Mouse (Mus musculus) spleen, embryonic (tissue): Measurements from ENCODE around the gene Atf6.

Source experiments
- CTCF ChIA-PET: fragments of 350-600 bp; sonication (Branson Sonifier 250); formaldehyde crosslinking; loops from one replicate; lab custom pipeline; 2022; lab: Charles Lee

The Atf6 gene

DNA sequence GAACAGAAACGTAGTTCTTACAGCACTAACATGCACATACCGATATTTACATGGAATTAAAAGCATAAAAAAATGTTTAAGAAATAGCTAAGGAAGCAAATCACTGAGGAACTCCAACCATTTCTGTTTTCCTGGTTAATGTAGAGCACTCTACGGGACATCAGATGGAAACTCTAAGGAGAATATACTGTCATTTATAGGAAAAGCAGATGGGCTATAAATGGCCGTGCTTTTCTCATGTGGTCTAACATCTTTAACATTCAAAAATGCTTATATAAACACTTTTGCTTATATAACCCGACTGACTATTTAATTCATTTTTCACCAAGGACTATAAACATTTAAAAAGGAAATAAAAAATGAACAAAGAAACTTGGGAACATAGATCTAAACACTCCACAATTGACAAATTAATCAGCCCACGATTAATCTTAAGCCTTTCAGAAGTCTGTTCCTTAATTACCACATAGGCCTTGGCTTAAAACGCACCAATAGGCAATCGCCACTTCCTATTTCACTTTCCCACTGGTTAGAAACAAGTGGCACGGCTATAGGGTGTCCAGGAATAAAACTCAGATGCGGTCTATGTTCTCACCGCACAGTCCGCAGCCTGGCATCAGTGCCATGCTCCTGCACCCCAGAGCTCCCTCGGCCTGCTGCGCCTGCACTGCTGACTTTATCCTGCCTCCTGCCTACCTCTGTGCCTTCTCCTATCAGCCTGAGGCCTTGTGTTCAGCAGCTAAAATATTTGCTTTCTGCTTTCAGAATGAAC, 80.8 kb downstream of the Atf6 start:
- CTCF ChIA-PET = no interaction called here

- CTCF ChIA-PET = interaction anchor here (0.6 kb wide), 1 partner anchor 110 kb away, joined by 3 read pairs; no protein-coding TSS in a partner anchor
Measured at GRCm38 (mm10) chr1:170777688-170778087, 89.9 kb downstream of the Atf6 start.

DNA sequence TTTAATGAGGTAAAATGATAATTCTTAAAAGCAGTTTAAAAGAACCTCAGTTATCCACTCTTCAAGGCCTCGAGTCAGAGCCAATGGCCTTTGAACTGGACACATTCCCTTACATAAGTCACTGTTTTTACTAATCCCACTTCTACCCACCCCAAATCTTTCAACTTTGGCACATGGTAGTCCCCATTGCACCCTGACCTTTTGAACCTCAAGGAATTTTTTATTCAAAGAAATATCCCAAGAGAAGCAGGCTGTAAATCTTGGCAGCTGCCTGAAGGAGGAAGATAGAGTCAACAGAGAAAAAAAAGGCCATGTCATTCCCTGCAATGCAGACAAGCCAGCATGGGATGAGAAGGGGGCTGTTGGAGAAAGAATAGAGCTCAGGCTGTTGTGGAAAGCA, 93.1 kb downstream of the Atf6 start:
- CTCF ChIA-PET = interaction anchor here (0.7 kb wide), 1 partner anchor 28 kb away, joined by 3 read pairs; no protein-coding TSS in a partner anchor

- CTCF ChIA-PET = interaction anchor here (0.6 kb wide), 1 partner anchor 8 kb away, joined by 3 read pairs; no protein-coding TSS in a partner anchor
Measured at GRCm38 (mm10) chr1:170773506-170773905, 94.1 kb downstream of the Atf6 start.

GRCm38 (mm10) chr1:170771437-170772003, 96.1 kb downstream of the Atf6 start:
- CTCF ChIA-PET = no interaction called here

- CTCF ChIA-PET = no interaction called here
Measured at GRCm38 (mm10) chr1:170770691-170771090, 96.9 kb downstream of the Atf6 start.

DNA sequence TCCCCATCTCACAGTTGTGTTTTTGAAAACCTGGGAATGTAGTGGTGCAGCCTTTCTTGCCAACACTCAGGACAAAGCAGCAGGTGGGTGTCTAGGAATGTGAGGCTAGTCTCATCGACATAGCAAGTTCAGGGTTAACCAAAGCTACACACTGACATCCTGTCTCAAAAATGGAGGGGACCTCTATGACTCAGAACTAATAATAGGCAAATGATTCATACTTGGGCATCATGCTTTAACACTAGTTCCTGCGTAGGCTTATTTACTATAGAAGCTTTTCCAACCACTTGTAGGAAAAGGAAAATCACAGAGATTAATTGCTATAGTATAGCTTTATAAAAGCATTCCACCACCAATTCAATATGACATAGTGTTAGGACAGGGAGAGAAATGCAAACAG, 100.6 kb downstream of the Atf6 start:
- CTCF ChIA-PET = no interaction called here

DNA sequence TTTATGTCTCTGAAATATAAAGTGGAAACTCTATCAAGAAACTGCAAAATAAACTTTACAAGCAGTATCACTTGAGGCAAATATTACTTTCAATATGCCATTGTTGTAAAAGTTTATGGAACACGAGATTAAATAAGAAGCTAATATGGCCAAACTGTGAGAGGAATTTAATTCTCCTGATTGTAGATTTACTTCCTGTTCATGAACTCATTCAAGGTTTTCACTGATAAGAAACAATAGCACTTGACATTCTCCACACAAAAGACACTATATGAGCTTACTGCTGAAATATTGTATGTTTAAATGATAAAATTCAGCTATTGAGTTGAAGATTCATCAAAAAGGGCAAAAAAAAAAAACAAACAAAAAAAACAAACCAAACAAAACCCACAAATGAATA, 102.8 kb downstream of the Atf6 start:
- CTCF ChIA-PET = no interaction called here

GRCm38 (mm10) chr1:170761634-170762033, 105.9 kb downstream of the Atf6 start:
- CTCF ChIA-PET = no interaction called here

- CTCF ChIA-PET = no interaction called here
Measured at GRCm38 (mm10) chr1:170753597-170753996, 114.0 kb downstream of the Atf6 start.

DNA sequence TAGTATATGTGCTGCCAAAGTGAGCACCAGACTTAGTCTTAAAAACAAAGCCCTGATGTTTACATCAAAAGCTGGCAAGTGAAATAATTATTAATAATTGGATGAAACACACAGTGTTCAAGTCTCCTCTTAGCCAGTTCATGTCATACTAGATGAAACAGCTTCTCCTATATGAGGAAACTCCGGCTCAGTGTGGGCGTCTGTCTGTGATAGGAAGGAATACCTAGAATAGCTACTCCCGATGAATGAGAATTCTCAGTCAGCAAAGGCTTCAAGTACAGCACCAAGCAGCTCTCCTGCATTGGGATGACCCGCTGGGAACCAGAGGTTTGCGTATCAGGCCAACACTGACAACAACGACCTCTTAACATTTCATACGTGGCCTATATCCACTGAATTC, 115.8 kb downstream of the Atf6 start:
- CTCF ChIA-PET = no interaction called here

- CTCF ChIA-PET = interaction anchor here (0.6 kb wide), 1 partner anchor 13 kb away, joined by 3 read pairs; no protein-coding TSS in a partner anchor
Measured at GRCm38 (mm10) chr1:170746523-170746922, 121.0 kb downstream of the Atf6 start.

- CTCF ChIA-PET = no interaction called here
Measured at GRCm38 (mm10) chr1:170741497-170742246, 125.9 kb downstream of the Atf6 start.

DNA sequence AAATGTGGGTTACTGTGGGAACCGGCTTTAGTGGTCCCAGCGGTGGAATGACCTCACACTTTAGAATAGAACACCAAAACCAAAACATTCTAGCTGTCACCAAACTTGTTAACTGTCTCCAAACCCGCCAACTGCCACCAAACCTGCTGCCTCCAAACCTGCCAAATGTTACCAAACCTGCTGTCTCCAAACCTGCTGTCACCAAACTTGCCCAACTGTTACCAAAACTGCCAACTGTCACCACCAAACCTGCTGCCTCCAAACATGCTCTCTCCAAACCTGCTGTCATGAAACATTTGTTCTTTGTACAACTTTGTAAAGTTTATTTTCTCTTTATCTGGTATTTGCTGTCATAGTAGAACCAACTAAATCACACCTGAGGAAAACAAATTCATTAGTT, 132.7 kb downstream of the Atf6 start:
- CTCF ChIA-PET = no interaction called here

- CTCF ChIA-PET = interaction anchor here (1.4 kb wide), 1 partner anchor 14 kb away, joined by 3 read pairs; no protein-coding TSS in a partner anchor
Measured at GRCm38 (mm10) chr1:170732596-170732890, 135.0 kb downstream of the Atf6 start.

DNA sequence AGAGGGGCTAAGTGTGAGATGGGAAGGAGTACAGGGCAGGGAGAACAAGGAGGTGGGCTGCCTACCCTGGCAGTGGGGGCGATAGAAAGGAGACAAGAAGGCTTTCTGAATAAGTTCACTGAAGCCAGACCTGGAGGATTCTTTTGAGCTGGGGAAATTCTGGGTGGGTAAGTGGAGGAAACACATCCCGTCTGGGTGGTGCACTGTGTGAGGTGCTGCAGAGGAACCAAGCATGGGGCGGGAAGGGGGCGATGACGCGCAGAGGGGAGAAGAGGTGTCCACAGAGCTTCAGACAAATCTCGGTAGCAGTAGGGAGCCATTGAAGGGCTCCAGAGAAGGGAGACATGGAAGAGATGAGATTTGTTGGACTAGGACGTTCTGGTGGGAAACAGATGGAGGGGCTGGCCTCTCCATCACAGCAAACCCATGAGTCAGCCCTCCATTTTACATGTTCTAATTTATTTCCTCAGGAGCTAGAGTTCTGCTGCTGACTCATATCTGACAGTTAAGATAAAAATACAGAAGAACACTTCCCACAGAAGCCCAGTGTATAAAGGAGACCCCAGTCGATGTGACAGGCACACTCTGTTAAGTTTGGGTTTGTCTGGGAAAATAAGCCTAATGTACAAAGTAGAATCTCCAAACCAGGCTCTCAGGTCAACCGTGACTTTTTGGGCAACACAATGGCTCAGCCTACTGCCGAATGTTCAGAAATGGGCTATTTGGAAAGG, 135.5 kb downstream of the Atf6 start:
- CTCF ChIA-PET = no interaction called here

GRCm38 (mm10) chr1:170729267-170729962, 138.2 kb downstream of the Atf6 start:
- CTCF ChIA-PET = interaction anchor here (0.6 kb wide), 1 partner anchor 713 kb away, joined by 3 read pairs; no protein-coding TSS in a partner anchor

DNA sequence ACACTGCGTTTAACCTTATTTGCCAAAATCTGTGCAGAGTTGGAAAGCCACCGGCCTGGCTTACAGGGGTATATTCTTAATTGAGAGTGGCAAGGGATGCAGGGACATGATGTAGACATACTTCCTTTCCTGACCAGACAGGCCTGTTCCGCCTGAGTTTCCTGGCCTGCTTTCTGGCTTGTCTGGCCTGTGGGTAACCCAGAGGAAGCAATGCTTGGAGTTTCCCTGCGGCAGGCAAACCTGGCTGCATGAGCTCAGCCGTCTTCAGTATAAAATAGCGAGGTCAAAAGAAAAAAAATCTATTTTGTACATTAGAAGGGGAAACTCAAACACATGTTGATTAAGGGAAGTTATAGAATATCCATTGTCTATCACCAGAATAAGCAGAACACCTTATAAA, 139.0 kb downstream of the Atf6 start:
- CTCF ChIA-PET = interaction anchor here (0.6 kb wide), 1 partner anchor 714 kb away, joined by 3 read pairs; no protein-coding TSS in a partner anchor

DNA sequence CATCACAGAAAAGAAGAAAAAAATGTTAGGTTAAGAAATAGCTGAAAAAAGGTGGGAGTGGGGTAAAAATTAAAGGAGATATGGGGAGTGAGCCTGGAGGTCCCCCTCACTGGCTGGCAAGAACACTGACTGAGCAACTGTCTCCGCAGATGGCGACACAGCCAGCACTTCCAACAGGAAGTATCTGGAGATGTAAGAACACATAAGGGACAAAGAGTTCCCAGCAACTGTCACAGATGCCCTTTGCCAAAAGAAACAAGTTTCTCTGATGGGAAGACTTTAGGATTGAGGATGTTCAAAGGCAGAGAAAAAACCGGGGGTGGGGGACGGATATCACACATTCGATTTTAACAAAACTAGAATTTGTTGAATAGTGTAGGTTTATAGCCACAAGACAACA, 146.0 kb downstream of the Atf6 start:
- CTCF ChIA-PET = no interaction called here

GRCm38 (mm10) chr1:170718133-170718810, 149.3 kb downstream of the Atf6 start:
- CTCF ChIA-PET = interaction anchor here (0.6 kb wide), 1 partner anchor 127 kb away, joined by 7 read pairs; no protein-coding TSS in a partner anchor
